ENCODE assay signal across 21 mouse cellular contexts in the genomic region with DNA sequence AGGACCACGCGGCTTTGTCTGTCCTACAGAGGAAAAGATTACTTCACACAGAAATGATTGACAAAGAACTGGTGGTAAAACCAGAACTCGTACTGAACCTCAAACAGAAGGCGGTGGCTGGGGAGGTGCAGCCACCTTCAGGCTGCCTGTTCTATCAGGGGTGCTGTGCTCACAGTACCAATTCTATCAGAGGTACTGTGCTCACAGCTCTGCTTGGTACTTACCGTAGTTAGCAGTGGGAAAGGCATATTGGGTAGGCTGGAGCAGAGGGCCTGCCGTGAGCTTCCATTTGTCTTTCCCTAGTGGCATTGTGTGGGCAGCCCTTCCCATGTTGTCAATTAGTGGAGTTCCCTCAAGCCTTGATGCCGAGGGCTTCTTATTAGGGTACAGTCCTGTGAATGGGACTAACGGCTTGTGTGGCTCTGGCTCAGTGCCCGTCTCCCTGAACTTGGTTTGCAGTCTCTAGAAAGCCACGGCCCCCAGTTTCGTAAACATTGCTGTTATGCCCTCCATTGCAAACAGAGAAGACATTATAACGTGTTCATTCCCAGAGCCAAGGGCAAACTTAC. TPM values are rescaled to one million over a fixed set of nuclear protein-coding genes. Genes with fewer than 3 reads are reported as not detected.
A peak's percentile ranks its signal among the peaks of the same experiment; 100 is the strongest.
DNase-seq lines count a peak whose midpoint lies in the region; ATAC-seq lines count a peak whose summit lies in the region.
"Had no signal": no experiment of that assay in that cellular context is flagged by ENCODE, and none has a peak within 500 bp of the region (broad histone marks: within the 10 kb centered on the region; RNA-seq: fewer than 3 reads in every experiment).

No protein-coding gene starts in this region.

- no peak overlapping the region for H3K4me2 ChIP-seq in forebrain, embryonic 14.5 days (ENCODE audit: low read length)
- no peak overlapping the region for H3K4me2 ChIP-seq in forebrain, embryonic 11.5 days (ENCODE audit: low read depth, low read length, severe bottlenecking)
- no peak overlapping the region for H3K4me2 ChIP-seq in forebrain, embryonic 16.5 days (ENCODE audit: low read length)
- H3K4me2 ChIP-seq: embryonic facial prominence, embryonic 12.5 days; hindbrain, embryonic 12.5 days had no signal

- H3K9ac ChIP-seq in forebrain, embryonic 14.5 days (ENCODE audit: low read length), result no peak overlapping the region
- no peak overlapping the region for H3K9ac ChIP-seq in forebrain, embryonic 11.5 days (ENCODE audit: low read length)
- no peak overlapping the region for H3K9ac ChIP-seq in forebrain, embryonic 16.5 days (replicated peaks; ENCODE audit: low read depth, low read length)
- H3K9ac ChIP-seq: embryonic facial prominence, embryonic 12.5 days; hindbrain, embryonic 12.5 days had no signal

- H3K36me3 ChIP-seq in forebrain, embryonic 14.5 days (ENCODE audit: control insufficient read depth, insufficient read depth, low read length), result no peaks in the 10 kb centered on the region
- no peaks in the 10 kb centered on the region for H3K36me3 ChIP-seq in forebrain, embryonic 11.5 days (ENCODE audit: control insufficient read depth, insufficient read depth, low read length)
- H3K36me3 ChIP-seq in forebrain, embryonic 16.5 days (ENCODE audit: control insufficient read depth, insufficient read depth), result no peaks in the 10 kb centered on the region
- H3K36me3 ChIP-seq: embryonic facial prominence, embryonic 12.5 days; hindbrain, embryonic 12.5 days had no signal

- no peak overlapping the region for H3K4me3 ChIP-seq in forebrain, embryonic 14.5 days (ENCODE audit: low read depth, low read length)
- H3K4me3 ChIP-seq in forebrain, embryonic 11.5 days (ENCODE audit: low read depth, low read length), result no peak overlapping the region
- no peak overlapping the region for H3K4me3 ChIP-seq in forebrain, embryonic 16.5 days (replicated peaks; ENCODE audit: low read length)
- H3K4me3 ChIP-seq: embryonic facial prominence, embryonic 12.5 days; hindbrain, embryonic 12.5 days had no signal

- no peaks in the 10 kb centered on the region for H3K9me3 ChIP-seq in forebrain, embryonic 14.5 days (replicated peaks; ENCODE audit: control insufficient read depth, low read length)
- H3K9me3 ChIP-seq in forebrain, embryonic 11.5 days (ENCODE audit: control insufficient read depth, low read length), result no peaks in the 10 kb centered on the region
- no peaks in the 10 kb centered on the region for H3K9me3 ChIP-seq in forebrain, embryonic 16.5 days (ENCODE audit: control insufficient read depth, low read length)
- H3K9me3 ChIP-seq: embryonic facial prominence, embryonic 12.5 days; hindbrain, embryonic 12.5 days had no signal

- ATAC-seq in forebrain, embryonic 14.5 days, result peak; percentile 67
- ATAC-seq in forebrain, embryonic 11.5 days (replicated peaks; ENCODE audit: low FRiP score), result no peak; the same call in 1 of the 2 replicates
- ATAC-seq in forebrain, embryonic 16.5 days, result peak; percentile 72
- ATAC-seq: hindbrain, embryonic 16.5 days; inflammation-experienced regulatory T-cells, adult 6 months had no signal

- H3K27ac ChIP-seq in forebrain, embryonic 14.5 days (ENCODE audit: low read depth, low read length), result 0 out of 2 replicates have a peak overlapping the region, but pooled peaks have one; percentile 14
- H3K27ac ChIP-seq in forebrain, embryonic 11.5 days (ENCODE audit: low read depth, low read length), result no peak overlapping the region
- H3K27ac ChIP-seq in forebrain, embryonic 16.5 days (ENCODE audit: low read length), result no peak overlapping the region
- H3K27ac ChIP-seq: embryonic facial prominence, embryonic 12.5 days; hindbrain, embryonic 12.5 days had no signal

- 32% methylated on average over 12 of the region's 12 CpGs for WGBS in forebrain, embryonic 14.5 days
- WGBS in forebrain, embryonic 11.5 days, result 69% methylated on average over 12 of the region's 12 CpGs
- 32% methylated on average over 12 of the region's 12 CpGs for WGBS in forebrain, embryonic 16.5 days

- DNase-seq in forebrain, embryonic 14.5 days (ENCODE audit: low spot score), result peak; percentile 69
- DNase-seq in forebrain, embryonic 11.5 days (ENCODE audit: low spot score), result no peak
- peak; percentile 82 for DNase-seq in retina, postnatal 1 day
- no peak for DNase-seq in retina, embryonic 14.5 days (ENCODE audit: low spot score)
- no peak for DNase-seq in kidney, adult 11 months
- DNase-seq in right cerebral cortex, adult 2 months (ENCODE audit: low spot score in 2 of 2), result no peak
- DNase-seq: adrenal gland, adult 2 months; adrenal gland, postnatal 25 days; cerebellum, adult 11 months; cerebellum, adult 8-10 months; cerebellum, postnatal 14 days; embryo, embryonic 11 days; gastrocnemius, postnatal 14 days; heart, postnatal 10 days; heart, postnatal 4 days; kidney, adult 2 months had no signal

- no peaks in the 10 kb centered on the region for H3K27me3 ChIP-seq in forebrain, embryonic 14.5 days (replicated peaks; ENCODE audit: control insufficient read depth, insufficient read depth, low read length)
- H3K27me3 ChIP-seq in forebrain, embryonic 11.5 days (ENCODE audit: control insufficient read depth, insufficient read depth, low read length), result no peaks in the 10 kb centered on the region; the same call in 1 of the 2 replicates
- H3K27me3 ChIP-seq in forebrain, embryonic 16.5 days (replicated peaks; ENCODE audit: control insufficient read depth, insufficient read depth, low read length), result peaks cover 4% of the 10 kb centered on the region; the same call in 1 of the 2 replicates
- H3K27me3 ChIP-seq: embryonic facial prominence, embryonic 12.5 days had no signal

- H3K4me1 ChIP-seq in forebrain, embryonic 14.5 days (ENCODE audit: control insufficient read depth, insufficient read depth, low read length), result 0 out of 2 replicates have a peak, but pooled peaks cover 5% of the 10 kb centered on the region
- H3K4me1 ChIP-seq in forebrain, embryonic 11.5 days (replicated peaks; ENCODE audit: control insufficient read depth, insufficient read depth, low read length), result no peaks in the 10 kb centered on the region
- H3K4me1 ChIP-seq in forebrain, embryonic 16.5 days (replicated peaks; ENCODE audit: control insufficient read depth, insufficient read depth, low read length), result 0 out of 2 replicates have a peak, but pooled peaks cover 7% of the 10 kb centered on the region
- H3K4me1 ChIP-seq: embryonic facial prominence, embryonic 12.5 days; hindbrain, embryonic 12.5 days had no signal

RNA-seq across cellular contexts. Expression of gene Exoc6, which starts 19.1 kb away (rescaled TPM):
- 23.2 and 29.9 TPM in 2 replicates for polyA plus RNA-seq in forebrain, embryonic 14.5 days (2014; fragmentation: Nextera tagmentation; extraction: Ambion mirVana)
- polyA plus RNA-seq in forebrain, embryonic 11.5 days (2014; fragmentation: Nextera tagmentation; extraction: Ambion mirVana), result 9.1 and 10.2 TPM in 2 replicates
- 28.3 and 30.1 TPM in 2 replicates for polyA plus RNA-seq in forebrain, embryonic 16.5 days (2015; fragmentation: Nextera tagmentation; extraction: Ambion mirVana)

Comparison
In these comparisons a context has a peak if more than half of its experiments do, and no peak if none do; other contexts are left out.
1. DNase-seq: peak in forebrain, embryonic 14.5 days (single experiment) and retina, postnatal 1 day (single experiment); none in forebrain, embryonic 11.5 days (single experiment), retina, embryonic 14.5 days (single experiment), kidney, adult 11 months (single experiment) and right cerebral cortex, adult 2 months (0 of 2).